Mouse (Mus musculus): ENCODE data around the gene Kcnh5.

- TF ChIP-seq POLR2A (IDR thresholded peaks at IDR 0.05; ENCODE audit: insufficient read depth, low read depth, low read length) (no peak), CTCF (IDR thresholded peaks at IDR 0.05) (no peak)
Observed at GRCm38 (mm10) chr12:74951124-74952115, 225.7 kb downstream of the Kcnh5 start.
